Mouse (Mus musculus): ENCODE results near the gene Them5.
A peak's percentile ranks its signal among the peaks of the same experiment; 100 is the strongest.

Them5 gene

GRCm38 (mm10) chr3:94371637-94372036, 29.7 kb downstream of the Them5 start:
- peak in 1 of 2 experiments; percentile 84 for DNase-seq (ENCODE audit: low spot score in 2 of 2)

- DNase-seq (ENCODE audit: low spot score in 2 of 2), result no peak
Measured at GRCm38 (mm10) chr3:94372038-94372437, 30.1 kb downstream of the Them5 start.

DNA sequence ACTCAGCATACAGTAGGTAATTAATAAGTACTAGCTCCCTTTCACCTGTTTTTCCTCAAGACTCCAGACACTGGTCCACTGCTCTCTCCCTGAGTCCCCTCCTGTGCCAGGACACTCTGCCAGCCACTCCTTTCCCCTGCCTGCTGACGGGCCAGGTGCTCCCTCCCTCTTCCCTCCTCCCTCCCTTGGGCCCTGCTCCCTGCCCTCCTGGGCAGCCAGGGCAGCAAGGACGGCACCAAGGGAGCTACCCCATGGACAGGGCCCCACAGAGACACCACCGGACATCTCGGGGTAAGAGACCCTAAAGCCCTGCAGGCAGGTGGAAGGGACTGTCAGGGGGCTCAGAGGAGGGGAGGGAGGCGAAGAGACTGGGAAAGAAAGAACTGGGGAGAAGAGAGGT, 30.7 kb downstream of the Them5 start, which contains the start of gene Rorc:
TSS of gene Rorc (plus strand) at position 154 of the 400 bp plus-strand sequence.
- no peak for DNase-seq (ENCODE audit: low spot score in 2 of 2)

- no peak for DNase-seq (ENCODE audit: low spot score in 2 of 2)
Measured at GRCm38 (mm10) chr3:94373090-94373489, 31.2 kb downstream of the Them5 start.

DNA sequence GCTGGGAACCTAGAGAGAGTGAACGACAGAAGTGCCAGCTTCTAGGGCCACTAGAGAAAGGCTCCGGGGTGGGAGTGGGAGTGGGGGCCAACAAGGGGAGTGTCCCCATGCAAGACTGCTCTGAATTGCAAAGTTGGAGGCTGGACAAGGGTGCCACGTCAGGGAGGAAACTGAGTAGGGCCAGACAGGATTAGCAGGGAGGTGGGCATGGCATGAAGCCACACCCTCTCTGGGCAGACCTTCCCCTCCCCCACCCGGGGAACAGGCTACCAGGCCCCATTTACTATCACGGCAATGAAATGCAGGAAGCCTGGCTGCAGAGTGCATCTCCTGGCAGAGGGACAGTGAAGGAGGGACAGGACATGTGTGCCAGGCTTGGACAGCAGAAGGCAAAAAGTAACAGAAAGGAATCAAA, 31.7 kb downstream of the Them5 start:
- peak in 1 of 2 experiments; percentile 80 for DNase-seq (ENCODE audit: low spot score in 2 of 2)

GRCm38 (mm10) chr3:94374636-94375035, 32.7 kb downstream of the Them5 start:
- DNase-seq (ENCODE audit: low spot score in 2 of 2), result no peak

DNA sequence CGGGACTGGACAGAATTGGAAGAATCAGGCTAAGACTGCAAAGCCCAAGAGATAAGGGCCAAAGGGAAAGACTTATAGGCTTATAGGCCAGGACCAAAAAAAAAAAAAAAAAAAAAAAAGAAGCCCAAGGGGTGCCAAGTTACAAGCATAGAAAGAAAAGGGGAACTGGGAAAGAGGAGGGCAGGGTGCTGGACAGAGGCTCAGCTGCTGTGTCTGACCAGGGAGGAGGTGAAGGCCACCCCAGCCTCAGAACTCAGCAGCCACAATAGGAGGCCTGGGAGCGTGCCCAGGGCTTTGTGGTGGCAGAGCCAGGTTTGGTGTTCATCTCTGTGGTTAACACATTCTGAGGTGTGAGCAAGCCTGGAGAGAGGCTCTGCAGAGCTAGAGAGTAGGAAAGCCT, 33.2 kb downstream of the Them5 start:
- no peak for DNase-seq (ENCODE audit: low spot score in 2 of 2)

GRCm38 (mm10) chr3:94375861-94376260, 34.0 kb downstream of the Them5 start:
- no peak for DNase-seq (ENCODE audit: low spot score in 2 of 2)

DNA sequence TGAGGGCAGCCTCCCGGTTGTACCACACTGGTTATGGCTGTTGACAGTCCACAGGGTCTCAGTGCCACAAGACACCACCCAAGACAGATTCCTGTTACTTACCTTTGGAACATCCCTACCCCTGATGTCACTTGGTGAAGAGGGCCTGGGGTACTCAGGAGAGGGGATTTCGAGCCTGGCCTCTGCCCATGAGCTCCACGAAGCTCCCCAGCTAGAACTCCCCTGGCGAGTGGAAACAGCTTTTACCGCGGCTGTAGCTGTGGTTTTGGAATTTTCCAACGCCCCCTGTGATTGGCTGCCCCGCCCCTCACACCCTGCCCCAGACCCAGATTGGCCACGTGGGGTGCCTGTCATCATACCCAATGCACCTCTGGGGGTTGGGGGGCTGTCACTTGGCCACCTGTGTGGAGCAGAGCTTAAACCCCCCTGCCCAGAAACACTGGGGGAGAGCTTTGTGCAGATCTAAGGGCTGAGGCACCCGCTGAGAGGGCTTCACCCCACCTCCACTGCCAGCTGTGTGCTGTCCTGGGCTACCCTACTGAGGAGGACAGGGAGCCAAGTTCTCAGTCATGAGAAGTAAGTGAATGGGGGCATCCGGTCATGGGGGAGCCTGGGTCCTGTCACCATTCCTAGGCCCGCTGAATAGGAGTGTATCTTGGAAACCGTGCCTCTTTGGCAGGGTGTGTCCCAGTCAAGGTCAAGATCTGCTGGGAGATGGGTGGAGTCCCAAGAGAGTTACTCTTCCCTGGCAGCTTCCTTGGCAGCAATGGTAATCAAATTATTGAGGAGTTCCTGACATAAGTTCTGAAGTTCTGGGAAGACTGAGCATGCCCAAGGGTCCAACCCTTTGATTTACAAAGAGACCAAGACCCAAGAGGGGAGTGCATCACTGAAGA, 35.4 kb downstream of the Them5 start:
- no peak for DNase-seq (ENCODE audit: low spot score in 2 of 2)

DNA sequence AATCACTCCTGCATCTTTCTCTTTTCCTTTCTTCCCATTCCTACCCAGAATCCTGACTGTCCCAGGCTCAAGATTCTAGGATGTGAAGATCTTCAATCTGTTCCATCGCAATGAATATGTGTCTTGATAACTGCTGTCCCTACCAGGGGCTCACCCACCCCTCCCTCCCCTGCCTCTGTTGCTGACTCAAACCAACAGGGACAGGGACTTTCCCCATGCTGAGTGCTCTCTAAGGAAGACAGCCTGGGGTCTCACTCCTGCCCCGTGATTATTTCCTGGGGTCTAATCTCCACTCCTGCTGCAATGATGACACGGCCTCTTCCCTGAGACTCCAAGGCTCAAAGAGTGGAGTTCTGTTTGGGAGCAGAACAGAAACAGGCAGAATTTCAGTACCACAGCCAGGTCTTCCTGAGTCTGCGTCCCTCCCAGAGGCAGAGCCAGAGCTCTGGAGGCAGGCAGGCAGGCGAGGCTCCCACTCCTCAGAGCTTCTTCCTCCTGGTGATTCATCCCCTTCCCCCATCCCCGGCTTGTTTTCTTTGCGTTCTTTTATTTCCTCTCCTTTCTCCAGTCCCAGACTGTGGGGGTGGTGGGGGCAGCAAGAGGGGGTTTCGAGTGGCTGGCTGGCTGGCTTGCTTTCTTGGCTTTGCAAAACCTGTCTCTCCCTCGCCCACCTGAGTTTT, 38.1 kb downstream of the Them5 start:
- DNase-seq (ENCODE audit: low spot score in 2 of 2), result no peak

- DNase-seq (ENCODE audit: low spot score in 2 of 2), result no peak
Measured at GRCm38 (mm10) chr3:94382308-94382707, 40.4 kb downstream of the Them5 start.

GRCm38 (mm10) chr3:94383476-94383875, 41.6 kb downstream of the Them5 start:
- no peak for DNase-seq (ENCODE audit: low spot score in 2 of 2)

GRCm38 (mm10) chr3:94386671-94387070, 44.8 kb downstream of the Them5 start:
- no peak for DNase-seq (ENCODE audit: low spot score in 2 of 2)

DNA sequence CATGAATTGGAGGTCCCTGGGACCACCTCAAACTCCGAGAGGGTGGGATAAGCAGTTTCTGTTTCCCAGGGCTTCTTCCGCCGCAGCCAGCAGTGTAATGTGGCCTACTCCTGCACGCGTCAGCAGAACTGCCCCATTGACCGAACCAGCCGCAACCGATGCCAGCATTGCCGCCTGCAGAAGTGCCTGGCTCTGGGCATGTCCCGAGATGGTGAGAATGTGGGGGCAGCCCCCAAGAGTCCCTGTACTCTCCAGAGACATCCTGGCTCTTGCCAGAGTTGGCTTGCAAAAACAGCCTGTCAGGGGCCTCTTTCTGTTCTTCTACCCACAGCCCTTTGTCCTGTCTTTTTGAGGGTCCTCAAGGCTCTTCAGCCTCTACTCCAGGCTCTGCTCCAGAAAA, 45.5 kb downstream of the Them5 start:
- DNase-seq (ENCODE audit: low spot score in 2 of 2), result no peak

GRCm38 (mm10) chr3:94388047-94388446, 46.1 kb downstream of the Them5 start:
- no peak for DNase-seq (ENCODE audit: low spot score in 2 of 2)

- DNase-seq (ENCODE audit: low spot score in 2 of 2), result no peak
Measured at GRCm38 (mm10) chr3:94389420-94389819, 47.5 kb downstream of the Them5 start.

- DNase-seq (ENCODE audit: low spot score in 2 of 2), result peak in 1 of 2 experiments; percentile 50
Measured at GRCm38 (mm10) chr3:94391001-94391400, 49.1 kb downstream of the Them5 start.

GRCm38 (mm10) chr3:94392128-94392527, 50.2 kb downstream of the Them5 start:
- DNase-seq (ENCODE audit: low spot score in 2 of 2), result no peak

GRCm38 (mm10) chr3:94393049-94393448, 51.1 kb downstream of the Them5 start:
- no peak for DNase-seq (ENCODE audit: low spot score in 2 of 2)

DNA sequence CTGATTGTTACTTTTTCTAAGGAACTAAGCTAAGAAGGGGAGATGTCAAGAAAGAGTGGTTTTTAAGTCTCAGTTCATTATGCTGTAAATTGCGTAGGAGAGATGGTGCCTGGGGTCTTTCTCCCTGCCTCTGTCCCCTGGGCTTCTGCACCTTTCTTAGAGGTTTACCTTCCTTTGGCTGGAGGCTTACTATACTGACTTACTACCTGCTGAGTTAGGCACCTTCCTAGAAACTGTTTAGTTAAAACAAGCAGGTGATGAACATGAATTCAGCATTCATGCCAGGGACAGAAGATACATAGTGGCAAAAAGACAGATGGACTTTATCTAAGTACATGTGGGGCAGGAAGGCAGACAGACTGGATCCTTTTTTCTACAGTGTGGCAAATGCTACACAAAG, 54.4 kb downstream of the Them5 start:
- no peak for DNase-seq (ENCODE audit: low spot score in 2 of 2)

DNA sequence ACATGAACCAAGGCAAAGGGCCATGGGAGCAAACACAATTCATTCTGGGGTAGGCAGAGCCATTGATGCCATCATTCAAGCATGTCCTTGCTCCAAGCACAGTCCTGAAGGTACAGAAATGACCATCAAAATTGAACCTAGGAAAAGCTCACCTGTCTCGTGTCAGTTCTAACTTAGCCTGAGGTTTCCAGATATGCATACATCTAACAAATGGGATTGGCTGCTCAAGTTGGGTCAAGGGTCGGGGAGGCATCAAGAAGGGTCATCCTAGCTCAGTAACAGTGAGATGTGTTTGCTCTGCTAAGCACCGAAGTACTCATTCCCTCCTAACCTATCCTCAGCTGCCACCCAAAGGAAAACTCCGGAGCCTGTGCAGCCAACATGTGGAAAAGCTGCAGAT, 55.0 kb downstream of the Them5 start:
- DNase-seq (ENCODE audit: low spot score in 2 of 2), result no peak
